Mouse (Mus musculus) limb, embryonic 14.5 days (tissue): Measurements from ENCODE around the gene Fam78a. TPM values are rescaled to one million over a fixed set of nuclear protein-coding genes. Genes with fewer than 3 reads are reported as not detected.

Experiments
- ATAC-seq: fragments of 200-750 bp; cut with Nextera tagmentation; 2 replicates; pipeline ENCODE4 v1.8.0; 2017; ENCODE audit warnings: low read depth, moderate number of reproducible peaks, moderate TSS enrichment; ENCODE audit not compliant: low FRiP score
- DNase-seq: peaks from one replicate; pipeline ENCODE4 v3.0.0-alpha.2; 2015; ENCODE audit warnings: low spot score
- H3K27ac ChIP-seq: fragments of 300-500 bp; sonication (generic); replicated peaks from 2 replicates; pipeline ENCODE4 v1.5.1; 2014; ENCODE audit warnings: low read depth, mild to moderate bottlenecking, low read length, moderate library complexity, mixed read lengths
- H3K27me3 ChIP-seq: fragments of 300-500 bp; sonication (generic); 2 replicates; pipeline ENCODE4 v1.6.1; 2014; ENCODE audit warnings: low read length, mixed read lengths; ENCODE audit not compliant: control insufficient read depth, insufficient read depth
- H3K36me3 ChIP-seq: fragments of 300-500 bp; sonication (generic); 2 replicates; pipeline ENCODE4 v1.6.1; 2014; ENCODE audit warnings: mild to moderate bottlenecking, low read length, moderate library complexity, mixed read lengths; ENCODE audit not compliant: control insufficient read depth, insufficient read depth
- H3K4me1 ChIP-seq: fragments of 300-500 bp; sonication (generic); 2 replicates; pipeline ENCODE4 v1.6.1; 2014; ENCODE audit warnings: antibody characterized with exemption, low read length, mixed read lengths; ENCODE audit not compliant: control insufficient read depth, insufficient read depth
- H3K4me2 ChIP-seq: fragments of 300-500 bp; sonication (generic); replicated peaks from 2 replicates; pipeline ENCODE4 v1.6.1; 2014; ENCODE audit warnings: low read depth, mild to moderate bottlenecking, low read length, moderate library complexity; ENCODE audit not compliant: severe bottlenecking
- H3K4me3 ChIP-seq: fragments of 300-500 bp; sonication (generic); replicated peaks from 2 replicates; pipeline ENCODE4 v1.5.1; 2014; ENCODE audit warnings: low read length
- H3K9ac ChIP-seq: fragments of 300-500 bp; sonication (generic); 2 replicates; pipeline ENCODE4 v1.6.1; 2014; ENCODE audit warnings: mild to moderate bottlenecking, low read depth, low read length, moderate library complexity; ENCODE audit not compliant: severe bottlenecking
- H3K9me3 ChIP-seq: fragments of 300-500 bp; sonication (generic); 2 replicates; pipeline ENCODE4 v1.6.1; 2016; ENCODE audit warnings: low read length; ENCODE audit not compliant: control insufficient read depth
- POLR2A ChIP-seq: fragments of 200-500 bp; IDR thresholded peaks from 2 replicates; pipeline ENCODE4 v1.8.0; 2012; ENCODE audit warnings: inconsistent platforms, mild to moderate bottlenecking, moderate library complexity, borderline replicate concordance; ENCODE audit not compliant: insufficient read depth, insufficient read length; ENCODE audit errors: extremely low read depth
- WGBS: fragments of 180-500 bp; shearing (Covaris S2); extraction: QIAGEN DNeasy Blood & Tissue Kit; methylation state at CpG from one replicate; pipeline ENCODE4 v1.1.7; 2014; 5-methylcytosine and 5-hydroxymethylcytosine counted together
- polyA plus RNA-seq, 2 experiments: library from polyadenylated mRNA; depleted of rRNA in 1 of 2; stranded (reverse) in 1 of 2; unstranded in 1 of 2; fragments of >200 nt; fragmentation: Nextera tagmentation in 1 of 2; extraction: Ambion mirVana in 1 of 2; gene quantifications; 2 replicates each; pipeline versions ENCODE4 v1.2.1 to v1.2.3; 2012 to 2014

Fam78a gene
- polyA plus RNA-seq, 2 experiments, result 5.9 to 6.4 TPM

GRCm38 (mm10) chr2:32062626-32063410 lies 21.8 kb downstream of the Fam78a start:
- Histone ChIP-seq H3K27me3 (no peaks in the 10 kb centered on the region), H3K9ac (no peak overlapping the region), H3K4me1 (no peaks in the 10 kb centered on the region), H3K36me3 (no peaks in the 10 kb centered on the region), H3K9me3 (no peaks in the 10 kb centered on the region), H3K4me3 (no peak overlapping the region), H3K27ac (no peak overlapping the region), H3K4me2 (no peak overlapping the region)
- 80% methylated on average over 15 of the region's 15 CpGs for WGBS
- DNase-seq (no peak), ATAC-seq (no peak)
- TF ChIP-seq POLR2A, result no peak

DNA sequence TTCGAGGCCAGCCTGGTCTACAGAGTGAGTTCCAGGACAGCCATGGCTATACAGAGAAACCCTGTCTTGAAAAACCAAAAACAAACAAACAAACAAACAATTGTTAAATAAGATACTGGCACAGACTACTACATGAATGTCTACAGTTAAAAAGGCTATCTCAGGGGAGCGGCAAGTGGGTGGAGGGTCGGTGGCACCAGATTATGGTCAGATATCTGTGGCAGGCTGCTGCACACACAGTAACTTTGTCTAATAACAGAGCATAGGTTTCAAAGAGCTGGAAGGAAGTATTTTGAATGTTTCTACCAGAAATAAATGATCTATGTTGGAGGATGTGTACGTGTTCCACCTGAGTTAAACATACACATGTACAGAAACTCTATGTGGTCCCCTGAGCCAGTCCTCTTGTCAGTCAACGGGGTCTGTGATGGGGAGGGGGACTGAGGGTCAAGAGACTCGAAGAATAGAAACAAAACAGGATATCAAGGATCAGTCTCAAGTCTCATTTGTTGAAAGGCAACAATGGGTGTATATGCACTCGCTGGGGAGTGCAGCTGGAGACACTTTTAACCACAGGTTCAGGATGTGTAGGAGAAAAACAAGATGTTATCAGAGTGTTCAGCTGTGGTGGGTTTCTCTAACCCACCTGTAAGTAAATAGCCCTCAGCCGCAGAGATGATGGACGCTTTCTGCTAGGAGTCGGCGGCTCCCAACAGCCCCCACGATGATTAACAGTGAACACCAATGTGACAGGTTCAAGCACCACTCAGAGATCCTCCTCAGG lies 22.7 kb downstream of the Fam78a start:
- Histone ChIP-seq H3K4me2 (no peak overlapping the region), H3K36me3 (no peaks in the 10 kb centered on the region), H3K4me1 (no peaks in the 10 kb centered on the region), H3K27ac (no peak overlapping the region), H3K9me3 (no peaks in the 10 kb centered on the region), H3K27me3 (no peaks in the 10 kb centered on the region), H3K9ac (no peak overlapping the region), H3K4me3 (no peak overlapping the region)
- DNase-seq (no peak), ATAC-seq (no peak)
- WGBS, result 73% methylated on average over 12 of the region's 12 CpGs
- no peak for TF ChIP-seq POLR2A

- no peaks in the 10 kb centered on the region for H3K36me3 ChIP-seq
- no peak overlapping the region for H3K9ac ChIP-seq
- no peaks in the 10 kb centered on the region for H3K9me3 ChIP-seq
- H3K27me3 ChIP-seq, result no peaks in the 10 kb centered on the region
- ATAC-seq (no peak), DNase-seq (no peak)
- H3K4me2 ChIP-seq, result no peak overlapping the region
- no peak overlapping the region for H3K27ac ChIP-seq
- no peak overlapping the region for H3K4me3 ChIP-seq
- no peaks in the 10 kb centered on the region for H3K4me1 ChIP-seq
- TF ChIP-seq POLR2A, result no peak
- WGBS, result 74% methylated on average over 2 of the region's 2 CpGs
Observed at GRCm38 (mm10) chr2:32061189-32061588, 23.5 kb downstream of the Fam78a start.

GRCm38 (mm10) chr2:32060228-32060805 lies 24.3 kb downstream of the Fam78a start:
- TF ChIP-seq POLR2A, result no peak
- no peak overlapping the region for H3K4me3 ChIP-seq
- no peaks in the 10 kb centered on the region for H3K27me3 ChIP-seq
- 38% methylated on average over 6 of the region's 6 CpGs for WGBS
- no peaks in the 10 kb centered on the region for H3K9me3 ChIP-seq
- no peaks in the 10 kb centered on the region for H3K4me1 ChIP-seq
- H3K36me3 ChIP-seq, result no peaks in the 10 kb centered on the region
- H3K27ac ChIP-seq, result no peak overlapping the region
- ATAC-seq (no peak), DNase-seq (no peak)
- no peak overlapping the region for H3K4me2 ChIP-seq
- H3K9ac ChIP-seq, result no peak overlapping the region

DNA sequence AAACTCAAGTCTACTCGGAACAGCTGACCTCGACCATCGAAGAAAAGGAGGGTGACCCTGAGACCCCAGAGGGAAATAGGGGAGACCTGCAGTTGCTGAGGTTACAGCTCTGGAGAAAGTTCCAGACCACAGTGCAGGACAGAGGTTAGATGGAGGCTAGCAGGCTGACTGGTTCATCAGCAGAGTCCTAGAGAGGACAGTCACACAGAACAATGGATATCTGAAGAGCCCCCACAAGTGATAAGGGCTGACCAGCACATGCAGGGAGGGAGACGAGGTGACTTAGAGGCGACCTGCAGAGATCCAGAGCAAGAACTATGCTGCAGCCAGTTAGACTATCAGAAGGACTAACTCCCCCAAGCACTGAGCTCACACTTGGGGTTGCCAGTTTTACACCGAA lies 25.0 kb downstream of the Fam78a start:
- no peak overlapping the region for H3K4me2 ChIP-seq
- ATAC-seq, result no peak
- no peak for TF ChIP-seq POLR2A
- no peaks in the 10 kb centered on the region for H3K27me3 ChIP-seq
- WGBS, result 74% methylated on average over 6 of the region's 6 CpGs
- no peak overlapping the region for H3K9ac ChIP-seq
- H3K9me3 ChIP-seq, result no peaks in the 10 kb centered on the region
- no peak overlapping the region for H3K4me3 ChIP-seq
- H3K4me1 ChIP-seq, result no peaks in the 10 kb centered on the region
- no peak for DNase-seq
- H3K36me3 ChIP-seq, result no peaks in the 10 kb centered on the region
- H3K27ac ChIP-seq, result no peak overlapping the region
